Mouse (Mus musculus): ENCODE measurements around the gene Yif1b. TPM values are rescaled to one million over a fixed set of nuclear protein-coding genes. Genes with fewer than 3 reads are reported as not detected.
A peak's percentile ranks its signal among the peaks of the same experiment; 100 is the strongest.

Gene Yif1b
- polyA plus RNA-seq, 1 experiment from 2014 or later, result 107 TPM

DNA sequence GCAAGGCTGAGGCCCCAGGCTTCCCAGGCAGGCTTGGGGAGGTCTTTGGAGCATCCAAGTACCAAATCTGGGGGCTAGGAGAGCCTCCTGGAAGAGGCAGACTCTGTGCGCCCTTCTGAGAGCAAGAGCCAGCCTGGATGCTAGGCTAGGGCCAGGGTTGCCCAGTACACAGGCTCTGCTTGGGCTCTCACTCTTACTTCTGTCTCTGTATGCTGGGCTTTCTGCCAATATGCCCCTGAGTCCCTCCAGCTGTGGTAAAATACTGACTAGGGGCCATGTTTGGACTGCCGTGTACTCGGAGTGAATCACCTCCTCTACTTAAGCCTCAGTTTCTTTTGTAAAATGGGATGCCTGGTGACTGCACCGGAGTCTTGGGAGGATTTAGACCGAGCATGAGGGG is 7.9 kb downstream of the Yif1b start:
- 65% methylated on average over 5 of the region's 5 CpGs for WGBS
- Histone ChIP-seq H3K27me3 (replicated peaks) (no peaks in the 10 kb centered on the region), H3K4me1 (peaks cover 34% of the 10 kb centered on the region), H3K27ac (replicated peaks) (no peak overlapping the region), H3K4me3 (no peak overlapping the region), H3K4me2 (no peak overlapping the region), H3K9me3 (no peaks in the 10 kb centered on the region), H3K36me3 (peaks cover 38% of the 10 kb centered on the region), H3K9ac (0 out of 2 replicates have a peak overlapping the region, but pooled peaks have one; percentile 7)
- ATAC-seq (ENCODE audit: extremely low read depth, insufficient number of reproducible peaks, low FRiP score, low TSS enrichment), result no peak

DNA sequence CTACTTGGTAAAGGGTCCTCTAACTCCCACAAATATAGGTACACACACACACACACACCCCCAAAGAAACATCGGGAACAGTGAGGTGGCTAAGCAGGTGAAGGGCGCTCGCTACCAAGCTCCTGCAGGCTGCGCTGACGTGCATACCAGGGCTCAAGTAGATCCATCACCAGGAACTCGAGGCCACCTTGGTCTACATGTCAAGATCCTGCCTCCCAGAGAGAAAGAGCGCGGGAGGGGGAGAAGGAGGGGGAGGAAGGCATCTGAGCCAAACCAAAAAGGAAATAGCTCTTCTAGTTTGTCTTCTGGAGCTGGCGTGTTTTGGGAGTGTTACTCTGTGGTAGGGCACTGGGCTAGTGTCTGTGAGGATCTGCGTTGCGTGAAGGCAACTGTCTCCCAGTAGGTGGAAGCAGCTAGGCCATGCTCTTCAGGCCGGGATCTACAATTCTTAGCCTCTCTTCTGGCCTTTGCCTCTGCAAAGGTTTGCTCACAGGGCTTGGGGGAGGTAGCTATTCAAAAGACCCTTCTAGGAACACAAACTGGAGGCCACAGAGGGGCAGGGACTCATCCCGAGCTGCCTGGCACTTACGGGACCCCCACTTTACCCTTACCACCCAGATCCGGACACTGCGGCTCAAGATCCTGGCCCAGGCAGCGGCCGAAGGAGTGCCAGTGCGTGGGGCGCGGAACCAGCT is 8.6 kb downstream of the Yif1b start:
- H3K9ac ChIP-seq, result peak overlapping the region; percentile 30; the same call in 1 of the 2 replicates
- peaks cover 34% of the 10 kb centered on the region for H3K4me1 ChIP-seq
- no peak for ATAC-seq (ENCODE audit: extremely low read depth, insufficient number of reproducible peaks, low FRiP score, low TSS enrichment)
- 74% methylated on average over 21 of the region's 21 CpGs for WGBS
- H3K4me2 ChIP-seq, result peak overlapping the region; percentile 81
- no peak overlapping the region for H3K27ac ChIP-seq (replicated peaks)
- H3K4me3 ChIP-seq, result peak overlapping the region; percentile 51
- peaks cover 33% of the 10 kb centered on the region for H3K36me3 ChIP-seq
- H3K27me3 ChIP-seq (replicated peaks), result no peaks in the 10 kb centered on the region
- H3K9me3 ChIP-seq, result no peaks in the 10 kb centered on the region

DNA sequence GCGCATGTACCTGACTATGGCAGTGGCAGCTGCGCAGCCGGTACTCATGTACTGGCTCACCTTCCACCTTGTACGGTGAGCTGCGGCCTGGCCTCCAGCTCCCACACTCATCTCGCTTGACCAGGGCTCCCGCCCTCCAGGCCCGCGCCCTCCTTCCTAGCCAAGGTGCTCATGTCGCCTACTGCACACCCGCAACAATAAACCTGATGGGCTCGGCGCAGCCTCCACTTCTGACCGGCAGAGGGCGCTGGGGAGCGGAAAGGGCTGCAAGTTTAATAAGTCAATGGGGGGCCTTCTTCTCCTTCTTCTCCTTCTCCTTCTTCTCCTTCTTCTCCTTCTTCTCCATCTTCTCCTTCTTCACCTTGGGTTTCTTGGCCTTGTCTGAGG is 9.2 kb downstream of the Yif1b start:
- no peak overlapping the region for H3K27ac ChIP-seq (replicated peaks)
- H3K4me3 ChIP-seq, result peak overlapping the region; percentile 51
- WGBS, result 21% methylated on average over 16 of the region's 16 CpGs
- H3K4me1 ChIP-seq, result peaks cover 34% of the 10 kb centered on the region
- no peaks in the 10 kb centered on the region for H3K9me3 ChIP-seq
- peak overlapping the region; percentile 75 for H3K9ac ChIP-seq
- H3K4me2 ChIP-seq, result peak overlapping the region; percentile 81
- ATAC-seq (ENCODE audit: extremely low read depth, insufficient number of reproducible peaks, low FRiP score, low TSS enrichment), result no peak
- H3K36me3 ChIP-seq, result peaks cover 33% of the 10 kb centered on the region
- H3K27me3 ChIP-seq (replicated peaks), result no peaks in the 10 kb centered on the region

- ATAC-seq (ENCODE audit: extremely low read depth, insufficient number of reproducible peaks, low FRiP score, low TSS enrichment), result no peak
- WGBS, result 9% methylated on average over 19 of the region's 19 CpGs
- no peaks in the 10 kb centered on the region for H3K27me3 ChIP-seq (replicated peaks)
- H3K9ac ChIP-seq, result peak overlapping the region; percentile 75
- H3K4me1 ChIP-seq, result peaks cover 34% of the 10 kb centered on the region
- peaks cover 33% of the 10 kb centered on the region for H3K36me3 ChIP-seq
- no peaks in the 10 kb centered on the region for H3K9me3 ChIP-seq
- peak overlapping the region; percentile 24; the same call in 1 of the 2 replicates for H3K27ac ChIP-seq (replicated peaks)
- peak overlapping the region; percentile 81 for H3K4me2 ChIP-seq
- peak overlapping the region; percentile 51 for H3K4me3 ChIP-seq
Measured at GRCm38 (mm10) chr7:29247706-29248105, 9.6 kb downstream of the Yif1b start.

- WGBS, result 4% methylated on average over 20 of the region's 20 CpGs
- H3K4me1 ChIP-seq, result peaks cover 39% of the 10 kb centered on the region
- H3K27ac ChIP-seq (replicated peaks), result peak within 1 kb of the TSS; percentile 24; the same call in 1 of the 2 replicates
- H3K9me3 ChIP-seq, result no peaks in the 10 kb centered on the region
- peak within 1 kb of the TSS; percentile 51 for H3K4me3 ChIP-seq
- H3K27me3 ChIP-seq (replicated peaks), result no peaks in the 10 kb centered on the region
- H3K4me2 ChIP-seq, result peak within 1 kb of the TSS; percentile 81
- ATAC-seq (ENCODE audit: extremely low read depth, insufficient number of reproducible peaks, low FRiP score, low TSS enrichment), result peak; percentile 38; the same call in 1 of the 2 replicates
- H3K36me3 ChIP-seq, result peaks cover 33% of the 10 kb centered on the region
- peak within 1 kb of the TSS; percentile 75 for H3K9ac ChIP-seq
Measured at GRCm38 (mm10) chr7:29248261-29248841, 10.2 kb downstream of the Yif1b start, which contains the start of gene 2200002D01Rik. Gene 2200002D01Rik (minus strand): TSS chr7:29248466.

DNA sequence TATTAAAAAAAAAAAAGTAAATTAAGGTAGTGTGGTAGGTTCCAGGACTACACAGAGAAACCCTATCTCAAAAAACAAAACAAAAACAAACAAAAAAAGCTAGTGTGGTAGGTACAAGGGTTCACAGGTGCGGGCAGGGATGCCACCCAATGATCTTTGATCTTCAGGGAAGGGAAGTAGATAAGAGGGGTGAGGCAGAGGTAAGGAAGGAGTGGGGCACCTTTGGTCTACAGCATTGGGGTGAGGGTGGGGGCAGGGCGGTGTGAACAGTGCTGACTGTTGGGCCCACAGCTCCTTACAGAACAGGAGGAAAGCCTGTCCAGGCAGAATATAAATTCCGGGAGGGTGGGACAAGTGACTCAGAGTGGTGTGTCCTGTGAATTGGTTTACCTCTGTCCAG is 13.0 kb downstream of the Yif1b start:
- Histone ChIP-seq H3K36me3 (peaks cover 12% of the 10 kb centered on the region), H3K4me2 (no peak overlapping the region), H3K27me3 (replicated peaks) (no peaks in the 10 kb centered on the region), H3K27ac (replicated peaks) (no peak overlapping the region), H3K9me3 (no peaks in the 10 kb centered on the region), H3K9ac (no peak overlapping the region), H3K4me1 (peaks cover 40% of the 10 kb centered on the region), H3K4me3 (no peak overlapping the region)
- 74% methylated on average over 3 of the region's 3 CpGs for WGBS
- ATAC-seq (ENCODE audit: extremely low read depth, insufficient number of reproducible peaks, low FRiP score, low TSS enrichment), result no peak

- Histone ChIP-seq H3K9me3 (no peaks in the 10 kb centered on the region), H3K27ac (replicated peaks) (peak overlapping the region; percentile 50; the same call in 1 of the 2 replicates), H3K4me3 (no peak overlapping the region), H3K4me2 (no peak overlapping the region), H3K4me1 (peaks cover 33% of the 10 kb centered on the region), H3K27me3 (replicated peaks) (no peaks in the 10 kb centered on the region), H3K9ac (no peak overlapping the region), H3K36me3 (0 out of 2 replicates have a peak, but pooled peaks cover 3% of the 10 kb centered on the region)
- no peak for ATAC-seq (ENCODE audit: extremely low read depth, insufficient number of reproducible peaks, low FRiP score, low TSS enrichment)
- 35% methylated on average over 5 of the region's 5 CpGs for WGBS
Measured at GRCm38 (mm10) chr7:29253842-29254241, 15.7 kb downstream of the Yif1b start.

DNA sequence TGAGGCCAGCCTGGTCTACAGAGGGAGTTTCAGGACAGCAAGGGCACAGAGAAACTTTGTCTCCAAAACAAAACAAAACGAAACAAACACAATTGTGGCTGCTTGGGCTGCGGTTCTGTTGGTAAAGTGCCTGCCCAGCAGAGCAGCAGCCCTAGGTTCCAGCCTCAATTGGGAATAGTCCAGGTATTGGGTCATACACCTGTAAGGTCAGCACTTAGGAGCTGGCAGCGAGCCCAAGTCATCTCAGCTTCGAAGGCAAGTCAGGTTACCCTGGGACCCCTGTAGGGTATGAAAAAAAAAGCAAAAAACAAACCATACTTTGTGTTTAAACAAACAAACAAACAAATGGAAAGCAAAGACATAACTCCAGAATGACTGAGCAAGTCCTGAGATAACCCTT is 17.7 kb downstream of the Yif1b start:
- Histone ChIP-seq H3K9ac (no peak overlapping the region), H3K27ac (replicated peaks) (no peak overlapping the region), H3K36me3 (0 out of 2 replicates have a peak, but pooled peaks cover 3% of the 10 kb centered on the region), H3K4me1 (peaks cover 36% of the 10 kb centered on the region), H3K9me3 (no peaks in the 10 kb centered on the region), H3K27me3 (replicated peaks) (no peaks in the 10 kb centered on the region), H3K4me3 (no peak overlapping the region), H3K4me2 (no peak overlapping the region)
- WGBS, result 77% methylated on average over 4 of the region's 4 CpGs
- ATAC-seq (ENCODE audit: extremely low read depth, insufficient number of reproducible peaks, low FRiP score, low TSS enrichment), result no peak

- H3K27ac ChIP-seq (replicated peaks), result peak overlapping the region; percentile 47; the same call in 1 of the 2 replicates
- 69% methylated on average over 1 of the region's 1 CpGs for WGBS
Measured at GRCm38 (mm10) chr7:29257368-29257767, 19.2 kb downstream of the Yif1b start.

DNA sequence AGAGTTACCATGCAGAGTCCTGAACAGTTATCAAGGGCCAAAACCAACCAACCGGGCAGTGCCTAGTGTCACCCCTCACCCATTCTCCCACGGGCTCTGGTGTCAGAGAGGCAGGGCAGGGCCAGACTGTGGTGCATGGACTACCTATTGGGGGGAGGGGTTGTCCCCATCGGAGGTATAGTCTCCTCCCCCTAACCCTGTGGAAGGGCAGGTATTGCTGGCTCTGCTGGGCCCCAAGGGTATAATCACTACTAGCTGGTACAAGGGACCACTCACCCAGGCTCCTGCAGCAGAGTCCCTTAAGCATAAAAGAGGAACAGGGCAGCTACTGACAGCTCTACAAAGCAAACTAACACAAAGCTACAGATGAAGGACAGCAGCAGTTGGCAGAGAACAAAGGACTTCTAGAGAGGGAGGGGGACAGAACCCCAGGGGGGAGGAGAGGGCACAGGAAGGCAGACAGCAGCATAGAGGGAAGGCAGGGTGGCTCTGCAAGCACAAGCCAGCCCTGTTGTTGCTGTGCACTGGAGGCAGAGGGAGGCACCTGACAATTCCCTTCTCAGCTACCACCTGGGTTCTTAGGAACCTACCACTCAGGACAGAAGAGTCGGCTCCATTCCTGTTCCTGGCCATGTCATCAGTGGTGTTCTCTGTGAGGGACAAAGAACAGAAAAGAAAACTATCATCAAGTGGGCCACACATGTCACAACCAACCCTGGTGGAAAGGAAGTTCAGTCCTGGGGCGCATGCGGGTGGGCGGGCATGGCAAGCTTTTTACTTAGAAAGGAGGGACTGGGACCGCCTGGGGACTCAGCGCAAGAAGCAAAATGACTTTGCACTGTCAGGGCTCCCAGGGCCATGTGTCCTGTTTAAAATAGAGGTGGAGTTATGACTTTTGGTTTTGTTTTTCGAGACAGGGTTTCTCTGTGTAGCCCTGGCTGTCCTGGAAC is 21.9 kb downstream of the Yif1b start:
- Histone ChIP-seq H3K4me1 (peaks cover 38% of the 10 kb centered on the region), H3K27me3 (replicated peaks) (no peaks in the 10 kb centered on the region), H3K9me3 (no peaks in the 10 kb centered on the region), H3K4me3 (no peak overlapping the region), H3K9ac (0 out of 2 replicates have a peak overlapping the region, but pooled peaks have one; percentile 8), H3K27ac (replicated peaks) (no peak overlapping the region), H3K4me2 (no peak overlapping the region), H3K36me3 (0 out of 2 replicates have a peak, but pooled peaks cover 3% of the 10 kb centered on the region)
- ATAC-seq (ENCODE audit: extremely low read depth, insufficient number of reproducible peaks, low FRiP score, low TSS enrichment), result no peak
- WGBS, result 77% methylated on average over 10 of the region's 10 CpGs

More at GRCm38 (mm10) chr7:29257368-29257767, 19.2 kb downstream of the Yif1b start:
- Histone ChIP-seq H3K4me3 (no peak overlapping the region), H3K27me3 (replicated peaks) (no peaks in the 10 kb centered on the region), H3K9me3 (no peaks in the 10 kb centered on the region), H3K36me3 (0 out of 2 replicates have a peak, but pooled peaks cover 3% of the 10 kb centered on the region), H3K4me2 (no peak overlapping the region), H3K4me1 (peaks cover 43% of the 10 kb centered on the region), H3K9ac (no peak overlapping the region)
- ATAC-seq (ENCODE audit: extremely low read depth, insufficient number of reproducible peaks, low FRiP score, low TSS enrichment), result no peak

DNA sequence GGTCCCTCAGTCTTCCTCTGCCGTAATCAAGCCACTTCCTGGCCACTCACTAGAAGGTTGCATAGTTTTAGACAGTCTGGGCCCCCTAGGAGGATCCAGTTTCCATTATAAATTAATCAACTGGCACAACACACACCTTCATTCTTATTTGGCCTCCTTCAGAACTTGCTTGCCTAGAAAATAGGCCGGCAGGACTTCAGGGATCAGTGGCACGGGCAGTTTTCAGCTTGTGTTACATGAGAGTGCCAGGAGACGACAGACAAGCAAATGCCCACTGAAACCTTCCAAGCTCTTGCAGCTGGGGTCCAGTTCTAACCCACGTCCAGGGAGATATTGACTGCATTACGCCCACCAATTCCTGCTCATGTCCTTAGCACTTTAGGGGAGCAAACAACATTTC is 24.0 kb downstream of the Yif1b start:
- 54% methylated on average over 6 of the region's 6 CpGs for WGBS
- H3K4me2 ChIP-seq, result no peak overlapping the region; the same call in 1 of the 2 replicates
- H3K9me3 ChIP-seq, result no peaks in the 10 kb centered on the region
- H3K4me3 ChIP-seq, result no peak overlapping the region
- H3K4me1 ChIP-seq, result peaks cover 45% of the 10 kb centered on the region
- no peak for ATAC-seq (ENCODE audit: extremely low read depth, insufficient number of reproducible peaks, low FRiP score, low TSS enrichment)
- peak overlapping the region; percentile 40; the same call in 1 of the 2 replicates for H3K9ac ChIP-seq
- no peaks in the 10 kb centered on the region for H3K27me3 ChIP-seq (replicated peaks)
- 0 out of 2 replicates have a peak, but pooled peaks cover 2% of the 10 kb centered on the region for H3K36me3 ChIP-seq
- H3K27ac ChIP-seq (replicated peaks), result no peak overlapping the region
